Comparison of ENCODE assay signal across 27 mouse cellular contexts in genomic region chr19:34838624-34839023, GRCm38 (mm10).
"Had no signal": no experiment of that assay in that cellular context is flagged by ENCODE, and none has a peak within 500 bp of the region (broad histone marks: within the 10 kb centered on the region; RNA-seq: fewer than 3 reads in every experiment).

No protein-coding gene starts in this region.

- ATAC-seq: hindbrain, postnatal 0 days had no signal

- H3K27me3 ChIP-seq: heart, embryonic 13.5 days; heart, embryonic 15.5 days; hindbrain, embryonic 13.5 days; hindbrain, embryonic 15.5 days; kidney, embryonic 15.5 days; limb, embryonic 13.5 days; limb, embryonic 15.5 days; liver, embryonic 13.5 days; liver, embryonic 15.5 days had no signal

- H3K4me3 ChIP-seq: heart, adult 2 months; heart, embryonic 13.5 days; heart, embryonic 15.5 days; hindbrain, embryonic 13.5 days; hindbrain, embryonic 15.5 days; kidney, embryonic 15.5 days; limb, embryonic 13.5 days; limb, embryonic 15.5 days; liver, embryonic 13.5 days; liver, embryonic 15.5 days had no signal

- H3K27ac ChIP-seq: heart, adult 2 months; heart, embryonic 13.5 days; heart, embryonic 15.5 days; hindbrain, embryonic 13.5 days; hindbrain, embryonic 15.5 days; hindbrain, postnatal 0 days; kidney, embryonic 15.5 days; kidney, postnatal 0 days; limb, embryonic 13.5 days; limb, embryonic 15.5 days; liver, embryonic 13.5 days; liver, embryonic 15.5 days had no signal

- H3K4me1 ChIP-seq: kidney, embryonic 15.5 days had no signal

- H3K9ac ChIP-seq: heart, embryonic 13.5 days; heart, embryonic 15.5 days; hindbrain, embryonic 13.5 days; hindbrain, embryonic 15.5 days; kidney, embryonic 15.5 days; limb, embryonic 13.5 days; limb, embryonic 15.5 days; liver, embryonic 13.5 days; liver, embryonic 15.5 days had no signal

- H3K9me3 ChIP-seq: heart, embryonic 13.5 days; heart, embryonic 15.5 days; hindbrain, embryonic 13.5 days; hindbrain, embryonic 15.5 days; kidney, embryonic 15.5 days; limb, embryonic 13.5 days; limb, embryonic 15.5 days; liver, embryonic 13.5 days; liver, embryonic 15.5 days had no signal

- DNase-seq: gastrocnemius, postnatal 10 days; gastrocnemius, postnatal 25 days; heart, adult 11 months; heart, adult 2 months; heart, postnatal 14 days; heart, postnatal 36 days; kidney, adult 11 months; kidney, adult 2 months; kidney, adult 9 months; kidney, postnatal 14 days; kidney, postnatal 36 days; layer of hippocampus, adult 9-11 months; layer of hippocampus, postnatal 36 days; left cerebral cortex, postnatal 4 days; liver, embryonic 13.5 days had no signal

- H3K4me2 ChIP-seq: heart, embryonic 11.5 days; heart, embryonic 13.5 days; heart, embryonic 15.5 days; hindbrain, embryonic 13.5 days; hindbrain, embryonic 15.5 days; kidney, embryonic 15.5 days; limb, embryonic 13.5 days; limb, embryonic 15.5 days; liver, embryonic 11.5 days; liver, embryonic 13.5 days; liver, embryonic 15.5 days had no signal
